Mouse (Mus musculus): Measurements from ENCODE around the gene Alas2. TPM values are rescaled to one million over a fixed set of nuclear protein-coding genes. Genes with fewer than 3 reads are reported as not detected.
A peak's percentile ranks its signal among the peaks of the same experiment; 100 is the strongest.

Gene Alas2
- total RNA-seq (2021), result 1 to 10 TPM; 5.6 to 8.2 TPM
- long read RNA-seq, experiment 1, transcript Alas2-201 (11 exons, 2,037 nt), result major isoform, 10 of 10 reads
- long read RNA-seq, experiment 1, partial matches to known transcripts, result 0 of 10 reads
- long read RNA-seq, experiment 1, other reads (novel, unspliced or antisense), result 0 of 10 reads
- long read RNA-seq, experiment 2, transcript Alas2-202 (11 exons, 1,892 nt), result minor isoform, 6 of 40 reads
- long read RNA-seq, experiment 2, transcript Alas2-201 (11 exons, 2,037 nt), result major isoform, 30 of 40 reads
- long read RNA-seq, experiment 2, partial matches to known transcripts, result 1 of 40 reads
- long read RNA-seq, experiment 2, other reads (novel, unspliced or antisense), result 3 of 40 reads

DNA sequence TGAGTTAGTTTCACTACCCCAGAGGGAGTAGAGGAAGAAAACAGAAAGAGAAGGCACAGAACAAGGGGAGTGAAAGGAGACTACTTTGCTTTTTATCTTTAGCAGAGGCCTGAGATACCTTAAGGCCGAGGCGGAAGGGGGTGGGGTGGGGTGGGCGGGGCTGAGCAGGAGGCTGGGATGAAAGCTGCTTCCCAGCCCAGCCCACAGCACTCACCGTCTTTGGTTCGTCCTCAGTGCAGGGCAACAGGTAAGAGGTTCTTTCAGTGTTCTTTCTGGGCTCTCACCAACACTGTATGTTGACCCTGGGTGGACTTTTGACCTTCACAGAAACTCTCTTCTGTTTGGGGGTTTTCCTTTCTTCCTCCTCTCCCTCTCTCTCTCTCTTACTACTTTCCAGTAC, at the start of gene Alas2:
TSS of gene Alas2 (plus strand) at position 137 of the 400 bp plus-strand sequence.
- no peak for DNase-seq (ENCODE audit: low spot score in 2 of 2)

DNA sequence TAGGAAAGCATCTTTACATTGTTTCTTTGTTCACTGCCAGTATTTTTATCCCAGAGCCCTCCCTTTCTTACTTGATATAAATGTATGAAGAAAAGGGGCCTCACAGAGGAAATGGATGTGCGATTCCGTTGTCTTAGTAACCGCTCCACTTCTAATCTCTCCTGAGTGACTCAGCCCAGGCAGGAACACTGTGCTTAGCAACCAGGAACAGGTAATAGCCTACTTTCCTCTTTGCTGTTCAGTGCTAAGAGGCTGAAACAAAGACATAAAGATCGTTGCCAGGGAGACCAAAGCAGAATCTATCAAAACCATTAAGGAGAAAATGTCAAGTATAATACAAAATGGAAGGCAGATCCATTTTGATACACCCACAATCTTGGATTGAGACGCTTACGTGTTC, 38.5 kb upstream of the Alas2 start:
- DNase-seq (ENCODE audit: low spot score in 2 of 2), result no peak

- DNase-seq (ENCODE audit: low spot score in 2 of 2), result no peak
Observed at GRCm38 (mm10) chrX:150510631-150511030, 36.5 kb upstream of the Alas2 start.

GRCm38 (mm10) chrX:150511274-150511673, 35.9 kb upstream of the Alas2 start:
- no peak for DNase-seq (ENCODE audit: low spot score in 2 of 2)

- no peak for DNase-seq (ENCODE audit: low spot score in 2 of 2)
Observed at GRCm38 (mm10) chrX:150514127-150514526, 33.0 kb upstream of the Alas2 start.

- no peak for DNase-seq (ENCODE audit: low spot score in 2 of 2)
Observed at GRCm38 (mm10) chrX:150516015-150516414, 31.2 kb upstream of the Alas2 start.

- DNase-seq (ENCODE audit: low spot score in 2 of 2), result no peak
Observed at GRCm38 (mm10) chrX:150516477-150516876, 30.7 kb upstream of the Alas2 start.

GRCm38 (mm10) chrX:150540111-150540510, 7.1 kb upstream of the Alas2 start:
- no peak for DNase-seq (ENCODE audit: low spot score in 2 of 2)

DNA sequence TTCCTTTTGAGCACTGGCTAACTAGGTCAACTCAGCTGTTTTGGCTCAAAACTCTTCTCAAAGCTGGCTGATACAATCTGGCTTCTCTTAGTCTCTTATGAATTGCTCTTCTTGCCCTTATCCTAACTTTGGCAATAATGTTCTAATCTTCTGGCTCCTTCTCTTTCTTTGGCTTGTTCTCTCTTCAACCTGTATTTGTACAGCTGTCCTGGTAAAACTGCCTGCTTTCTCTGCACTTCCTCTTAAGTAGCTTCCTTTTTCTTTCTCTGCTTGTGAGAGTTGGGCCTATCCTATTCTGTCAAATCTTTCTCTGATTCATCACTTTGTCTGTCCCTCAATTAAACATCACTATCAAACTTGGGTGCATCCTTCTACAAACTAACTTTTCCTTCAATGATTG, 5.5 kb upstream of the Alas2 start:
- no peak for DNase-seq (ENCODE audit: low spot score in 2 of 2)

DNA sequence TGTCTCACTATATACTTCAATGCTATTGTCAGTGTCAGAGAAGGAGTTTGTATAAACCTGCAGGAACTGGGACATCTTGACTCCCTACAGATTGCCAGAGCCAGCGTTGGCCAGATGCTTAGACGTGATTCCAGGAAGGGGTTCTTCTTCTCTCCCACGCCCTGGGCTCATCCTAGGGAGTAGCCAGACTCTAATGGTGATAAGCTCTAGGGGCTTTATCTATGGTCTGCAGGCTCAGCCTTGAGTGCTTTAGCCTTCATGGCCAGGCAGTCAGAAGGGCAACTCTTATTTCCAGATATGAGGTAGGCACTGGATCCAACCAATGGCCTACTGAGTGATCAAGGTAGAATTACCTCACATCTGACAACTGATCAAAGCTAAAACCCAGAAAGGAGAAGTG, 2.5 kb downstream of the Alas2 start:
- DNase-seq (ENCODE audit: low spot score in 2 of 2), result no peak

- DNase-seq (ENCODE audit: low spot score in 2 of 2), result no peak
Observed at GRCm38 (mm10) chrX:150551986-150552385, 4.8 kb downstream of the Alas2 start.

DNA sequence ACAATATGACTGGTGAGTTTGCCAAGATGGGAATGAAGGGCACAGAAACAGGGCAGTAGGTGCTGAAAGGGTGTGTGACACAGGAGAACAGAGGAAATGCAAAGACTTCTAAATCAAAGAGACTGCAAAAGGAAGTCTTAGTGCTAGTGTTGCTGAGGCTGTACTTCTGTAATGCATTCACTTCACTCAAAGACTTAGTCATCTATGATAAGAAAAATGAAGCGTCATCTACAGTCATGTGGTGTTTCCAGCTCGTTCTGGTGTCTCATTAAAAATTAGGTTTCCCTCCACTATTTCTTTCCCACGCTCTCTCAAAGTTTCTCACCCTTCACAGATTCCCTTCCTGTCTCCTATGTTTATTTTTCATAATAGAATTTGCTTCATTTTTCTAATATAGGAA, 6.9 kb downstream of the Alas2 start:
- no peak for DNase-seq (ENCODE audit: low spot score in 2 of 2)

- no peak for DNase-seq (ENCODE audit: low spot score in 2 of 2)
Observed at GRCm38 (mm10) chrX:150564644-150565357, 17.6 kb downstream of the Alas2 start.

GRCm38 (mm10) chrX:150581921-150582320, 34.7 kb downstream of the Alas2 start:
- no peak for DNase-seq (ENCODE audit: low spot score in 2 of 2)

GRCm38 (mm10) chrX:150585116-150585515, 37.9 kb downstream of the Alas2 start:
- no peak for DNase-seq (ENCODE audit: low spot score in 2 of 2)

GRCm38 (mm10) chrX:150588023-150588764, 41.0 kb downstream of the Alas2 start, which contains the start of gene Pfkfb1:
Pfkfb1 (plus strand) TSS chrX:150588229.
- DNase-seq (ENCODE audit: low spot score in 2 of 2), result peak; percentile 56 to 76

DNA sequence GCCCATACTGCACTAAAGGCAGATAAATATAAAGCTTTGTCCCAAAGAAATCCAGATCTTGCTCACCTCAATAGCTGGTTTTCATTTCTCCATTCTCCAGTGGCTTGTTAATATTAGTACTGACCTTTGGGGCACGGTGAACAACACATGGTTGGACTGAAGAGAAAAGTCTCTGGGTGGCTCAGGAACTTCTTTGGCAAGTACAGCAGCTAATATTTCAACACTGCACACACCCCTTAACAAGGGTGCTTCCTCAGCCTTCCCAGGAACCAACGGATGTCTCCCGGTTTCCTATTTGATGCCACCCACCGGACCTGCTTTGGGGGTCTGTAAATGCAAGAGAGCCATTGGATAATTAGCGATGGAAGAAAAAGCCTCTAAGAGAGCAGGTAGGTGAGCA, 42.5 kb downstream of the Alas2 start, which contains the start of gene Apex2:
TSS of gene Apex2 (minus strand) at position 173 of the 400 bp plus-strand sequence.
- no peak for DNase-seq (ENCODE audit: low spot score in 2 of 2)

GRCm38 (mm10) chrX:150593266-150594035, 46.3 kb downstream of the Alas2 start:
- DNase-seq (ENCODE audit: low spot score in 2 of 2), result no peak

DNA sequence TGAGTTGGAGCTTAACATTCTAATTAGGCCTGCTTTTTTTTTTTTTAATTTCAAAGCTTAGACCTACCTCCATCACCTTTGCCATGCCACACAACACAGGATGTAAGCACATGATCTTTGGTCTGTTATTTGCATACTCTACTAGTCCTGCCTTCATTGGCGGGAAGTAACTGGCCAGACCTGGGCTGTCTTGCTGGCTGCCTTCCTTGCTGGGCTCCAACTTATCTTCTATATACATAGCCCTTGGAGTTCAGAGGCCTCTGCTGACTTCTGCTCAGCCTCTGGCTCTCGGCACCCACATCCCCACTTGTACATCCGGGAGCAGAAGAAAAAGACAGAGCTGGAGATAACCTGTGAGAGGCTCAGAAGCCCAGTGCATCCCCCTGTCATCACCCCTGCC, 47.0 kb downstream of the Alas2 start:
- no peak for DNase-seq (ENCODE audit: low spot score in 2 of 2)

- no peak for DNase-seq (ENCODE audit: low spot score in 2 of 2)
Observed at GRCm38 (mm10) chrX:150595016-150595760, 48.0 kb downstream of the Alas2 start.

All from gastrocnemius, postnatal 4 days (tissue).